Mouse (Mus musculus) CD8-positive naive resting alpha-beta T cell, adult 2 months (primary cell): ENCODE results near the gene Map2k6.

Experiments
- DNase-seq, 2 experiments: peaks; one replicate each; pipeline ENCODE4 v3.0.0; 2022; ENCODE audit warnings: low read depth in 2 of 2, low spot score in 2 of 2

Map2k6 gene

DNA sequence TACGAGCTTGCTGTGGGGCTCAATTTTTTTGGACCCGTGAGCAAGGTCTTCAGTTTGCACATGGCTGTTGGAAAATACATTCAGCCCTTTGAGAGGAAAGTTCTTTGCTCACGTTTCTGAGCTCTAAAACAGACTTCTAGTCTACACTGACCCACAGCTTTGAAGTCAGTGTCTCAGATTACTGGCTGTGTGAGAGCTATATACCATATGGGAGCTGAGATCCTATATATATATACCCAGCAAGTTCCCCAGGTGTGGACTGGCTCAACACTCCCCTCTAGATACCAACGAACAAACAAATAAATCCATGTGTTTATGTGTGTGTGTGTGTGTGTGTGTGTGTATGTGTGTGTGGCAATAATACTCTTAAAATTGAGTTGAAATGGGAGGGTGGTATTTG, 83.7 kb downstream of the Map2k6 start:
- no peak for DNase-seq

DNA sequence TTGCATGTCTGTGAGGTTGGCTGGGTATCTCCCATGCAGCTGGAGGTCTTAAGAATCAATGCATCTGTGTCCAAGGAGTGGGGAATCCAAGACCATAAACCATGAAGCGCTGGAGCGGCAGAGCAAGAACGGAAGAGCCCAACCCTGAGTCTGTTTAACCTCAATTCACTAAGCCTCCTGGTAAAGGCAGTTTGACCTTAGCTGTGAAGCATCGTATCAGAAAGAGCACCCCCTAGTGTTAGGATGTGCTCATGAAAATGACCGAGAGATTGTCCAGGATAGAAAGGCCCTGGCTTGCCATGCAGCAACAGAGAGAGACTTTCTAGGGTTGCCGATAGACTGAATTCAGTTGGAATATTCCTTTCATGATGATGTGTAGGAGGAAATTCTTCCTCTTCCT, 84.2 kb downstream of the Map2k6 start:
- peak; percentile 6 to 33 for DNase-seq

DNA sequence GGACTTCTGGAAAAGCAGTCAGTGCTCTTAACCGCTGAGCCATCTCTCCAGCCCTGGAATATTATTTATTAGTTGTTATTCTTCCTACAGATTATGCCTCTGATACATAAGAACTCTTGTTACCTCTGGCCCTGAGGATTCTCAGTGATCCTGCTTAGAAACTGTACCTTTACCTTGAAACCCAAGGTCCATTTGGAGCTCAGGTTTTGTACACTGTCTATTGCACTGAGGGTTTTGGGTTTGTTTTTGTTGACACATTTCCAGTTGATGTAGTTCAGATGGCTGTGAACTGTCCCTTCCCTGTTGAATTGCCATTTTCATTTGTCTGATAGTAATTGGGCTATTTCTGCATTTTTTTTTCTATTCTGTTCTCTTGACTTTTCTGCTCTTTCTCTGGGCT, 85.5 kb downstream of the Map2k6 start:
- no peak for DNase-seq

DNA sequence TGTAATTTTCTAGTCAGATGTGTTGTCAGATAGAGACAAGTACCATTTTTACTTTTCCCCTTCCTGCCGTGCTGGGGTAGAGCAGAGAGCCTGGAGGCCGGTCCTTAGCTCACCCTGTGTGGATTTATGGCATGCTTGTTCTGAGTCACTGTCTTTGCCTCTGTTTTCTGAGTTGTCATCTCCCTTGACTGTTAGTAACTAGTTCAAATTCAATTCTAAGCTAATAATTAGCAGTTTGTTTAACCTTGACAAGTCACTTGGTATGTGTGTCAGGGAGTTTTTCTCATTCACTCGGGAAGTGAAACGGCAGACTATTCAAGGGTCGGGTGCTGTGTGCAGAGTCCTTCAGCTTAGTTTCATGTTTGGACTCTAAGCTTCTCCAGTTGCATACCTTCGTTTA, 86.2 kb downstream of the Map2k6 start:
- DNase-seq, result no peak

DNA sequence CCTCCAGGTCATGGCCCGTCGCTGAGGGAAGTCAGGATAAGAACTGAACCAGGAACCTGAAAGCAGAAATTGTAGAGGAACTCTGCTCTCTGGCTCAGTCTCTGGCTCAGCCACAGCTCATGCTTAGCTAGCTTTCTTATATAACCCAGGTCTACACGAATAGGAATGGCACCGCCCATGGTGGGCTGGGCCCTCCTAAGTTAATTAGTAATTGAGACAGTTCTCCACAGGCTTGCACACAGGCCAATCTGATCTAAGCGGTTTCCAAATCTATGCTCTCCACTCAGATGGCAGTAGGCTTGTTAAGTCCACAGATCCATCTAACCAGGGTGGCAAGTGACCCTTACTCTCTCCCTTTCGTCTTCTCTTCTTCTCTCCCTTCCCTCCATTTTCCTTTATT, 88.9 kb downstream of the Map2k6 start:
- DNase-seq, result no peak

DNA sequence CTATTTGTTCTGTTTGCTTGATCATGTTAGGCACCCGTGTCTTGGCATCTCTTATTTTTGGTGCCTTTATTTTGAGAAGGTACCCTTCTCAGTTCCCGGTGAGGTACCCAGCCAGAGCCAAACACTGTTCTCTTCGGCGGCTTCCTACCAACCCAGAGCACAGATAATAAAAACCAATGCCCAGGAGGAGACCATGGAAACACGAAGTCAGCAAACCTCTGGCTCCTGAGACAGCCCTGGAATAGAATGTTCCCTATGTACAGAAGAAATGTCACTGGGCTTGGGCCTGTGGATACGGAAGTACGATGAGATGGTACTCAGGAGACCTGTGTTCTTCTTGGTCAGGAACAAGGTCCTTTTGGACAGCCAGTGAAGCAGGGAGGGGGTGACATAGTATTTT, 89.4 kb downstream of the Map2k6 start:
- no peak for DNase-seq

DNA sequence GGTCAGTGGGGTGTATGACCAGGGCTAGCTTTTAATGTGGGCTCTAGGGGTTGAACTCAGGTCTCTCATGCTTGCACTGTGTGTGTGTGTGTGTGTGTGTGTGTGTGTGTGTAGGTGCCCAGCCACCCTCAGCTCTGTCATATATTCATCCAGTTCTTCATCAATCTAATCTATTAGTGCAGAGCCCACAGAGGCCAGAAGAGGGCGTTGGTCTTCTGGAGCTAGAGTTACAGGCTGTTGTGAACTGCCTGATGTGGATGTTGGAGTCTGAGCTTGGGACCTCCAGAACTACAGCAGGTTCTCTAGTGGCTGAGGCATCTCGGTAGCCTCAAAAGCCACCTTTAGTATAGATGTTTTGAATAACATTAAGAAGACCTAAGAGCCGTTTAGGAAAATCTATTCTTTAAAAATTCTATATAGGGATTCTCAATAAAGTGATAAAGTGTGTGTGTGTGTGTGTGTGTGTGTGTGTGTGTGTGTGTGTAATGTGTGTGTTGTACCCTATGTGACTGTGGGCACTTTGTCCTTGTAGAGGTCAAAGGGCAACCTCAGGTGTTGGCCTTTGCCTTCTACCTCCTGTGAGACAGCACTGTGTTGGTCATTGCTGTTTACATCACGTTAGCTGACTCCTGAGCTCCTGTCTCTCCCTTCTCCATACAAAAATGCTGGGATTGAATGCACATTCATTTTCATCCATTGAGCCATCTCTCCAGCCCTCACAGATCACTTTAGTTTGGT, 96.6 kb downstream of the Map2k6 start:
- DNase-seq, result no peak

DNA sequence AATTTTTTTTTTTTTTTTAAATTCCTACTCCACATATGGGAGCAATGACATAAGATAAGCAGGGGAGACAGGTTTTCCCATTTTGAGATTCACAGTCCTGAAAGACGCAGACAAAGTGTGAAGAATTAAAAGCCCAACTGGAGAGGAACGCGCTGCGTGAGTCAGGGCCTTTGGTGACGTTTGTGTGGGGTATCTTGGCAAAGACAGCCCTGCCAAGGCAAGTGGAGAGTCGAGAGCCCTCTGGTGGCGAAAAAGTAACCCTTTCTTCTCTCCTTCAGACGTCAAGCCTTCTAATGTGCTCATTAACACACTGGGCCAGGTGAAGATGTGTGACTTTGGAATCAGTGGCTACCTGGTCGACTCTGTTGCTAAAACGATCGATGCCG, 97.1 kb downstream of the Map2k6 start:
- no peak for DNase-seq

DNA sequence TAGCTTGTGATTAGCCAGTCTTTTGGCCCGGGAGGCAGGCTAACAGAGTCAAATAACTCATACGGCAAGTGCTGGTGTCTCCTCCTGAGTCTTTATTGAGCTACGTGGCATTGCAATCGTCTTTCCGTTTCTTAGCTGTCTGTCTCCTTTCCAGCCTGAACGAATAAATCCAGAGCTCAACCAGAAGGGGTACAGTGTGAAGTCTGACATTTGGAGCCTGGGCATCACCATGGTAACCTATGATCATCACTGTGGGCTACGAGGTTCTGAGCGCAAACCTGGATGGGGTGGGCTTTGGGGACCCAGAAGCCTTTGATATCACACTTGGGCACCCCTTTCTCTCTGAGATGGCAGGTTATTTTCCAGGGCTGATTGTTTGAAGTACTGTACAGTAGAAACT, 98.8 kb downstream of the Map2k6 start:
- no peak for DNase-seq

DNA sequence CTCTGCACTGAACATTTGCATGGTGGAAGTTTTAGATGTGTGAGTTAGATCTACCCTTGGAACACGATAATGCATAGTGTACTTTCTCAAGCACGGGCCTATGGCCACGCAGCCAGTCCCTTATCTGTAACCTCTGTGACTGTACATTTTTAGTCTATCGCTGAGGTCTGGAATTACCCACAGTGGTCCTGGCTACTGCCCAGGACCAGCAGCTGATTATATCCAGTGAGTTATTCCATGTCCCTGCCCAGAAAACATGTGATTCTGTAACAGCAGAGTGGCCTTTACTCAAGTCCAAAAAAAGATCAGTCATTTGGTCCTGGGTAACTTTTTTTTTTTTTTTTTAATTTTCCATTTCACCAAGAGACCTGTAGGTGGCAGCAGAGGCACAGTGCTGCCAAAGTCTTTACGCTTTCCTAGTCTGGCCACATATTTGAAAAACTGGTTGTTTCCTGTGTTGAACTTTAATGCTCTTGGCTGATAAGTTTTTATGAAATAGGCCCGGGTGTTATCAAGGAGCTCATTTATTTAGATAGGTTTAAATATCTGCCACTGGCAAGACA, 99.8 kb downstream of the Map2k6 start:
- peak in 1 of 2 experiments; percentile 4 for DNase-seq

DNA sequence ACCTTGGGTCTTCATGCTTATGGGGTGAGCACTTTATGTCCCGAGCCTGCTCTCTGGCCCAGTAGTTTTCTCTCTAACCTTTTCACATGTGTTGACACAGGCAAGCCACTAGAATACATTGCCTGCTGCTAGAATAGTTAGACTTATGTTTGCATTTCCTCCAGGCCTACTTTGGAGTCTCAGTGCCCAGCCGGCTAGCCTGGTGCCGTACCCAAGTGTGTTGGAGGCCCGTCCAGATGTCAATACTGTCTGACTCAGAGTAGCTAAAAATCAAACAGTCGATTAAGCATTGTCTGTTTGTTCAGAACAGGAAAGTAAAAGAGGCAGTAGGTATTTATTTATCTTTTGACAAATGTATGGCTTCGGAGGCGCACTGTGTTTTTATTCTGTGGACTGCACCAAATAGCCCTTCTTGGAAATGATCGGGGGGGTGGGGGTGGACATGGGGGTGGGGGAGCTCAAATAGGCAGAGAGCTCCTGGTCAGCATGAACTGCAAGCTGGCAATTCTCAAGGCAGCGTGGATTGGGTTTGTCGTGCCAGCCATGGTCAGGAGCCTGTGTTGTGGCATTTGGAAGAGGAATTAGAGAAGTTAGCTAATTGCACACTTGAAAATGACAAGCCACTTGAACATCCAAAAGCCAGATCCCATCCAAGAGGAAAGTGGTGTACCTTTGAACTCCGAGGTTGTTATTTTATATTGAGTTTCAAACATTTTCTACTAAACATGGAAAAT, 104.2 kb downstream of the Map2k6 start:
- DNase-seq, result no peak

DNA sequence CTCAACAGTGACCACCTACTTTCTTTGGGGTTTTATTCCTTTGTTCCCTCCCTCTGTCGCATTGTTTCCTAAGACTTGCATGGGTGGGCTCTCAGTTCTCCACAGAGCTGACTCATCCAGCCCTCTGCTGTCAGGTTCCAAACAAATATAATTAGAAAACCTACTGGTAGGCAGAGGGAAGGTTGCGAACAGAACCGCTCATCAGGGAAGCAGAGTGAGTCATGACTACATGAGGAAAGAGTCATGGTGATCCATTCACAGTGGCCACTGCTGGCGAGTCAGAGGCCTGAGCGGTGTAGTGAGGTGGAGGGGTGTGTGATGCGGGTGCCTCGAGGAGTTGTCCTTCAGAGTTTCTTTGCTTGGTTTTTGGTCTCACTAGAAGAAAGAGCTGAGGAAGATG, 112.5 kb downstream of the Map2k6 start:
- no peak for DNase-seq

DNA sequence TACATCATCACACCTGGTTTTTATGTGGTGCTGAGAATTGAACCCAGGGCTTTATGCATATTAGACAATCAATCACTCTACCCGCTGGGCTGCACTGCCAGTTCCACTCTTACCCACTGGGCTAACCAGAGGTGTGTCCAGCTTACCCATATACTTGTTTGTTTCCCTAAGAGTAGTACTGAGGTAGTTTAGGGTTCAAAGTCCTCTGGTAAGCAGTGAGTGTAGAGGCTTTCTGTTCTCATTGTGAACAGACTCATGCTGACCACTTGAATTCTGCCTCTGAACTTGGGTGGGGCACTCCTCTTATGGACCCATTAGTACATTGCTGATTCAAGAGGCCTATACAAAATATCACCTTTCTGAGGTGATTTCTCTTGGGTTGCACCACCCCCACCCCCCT, 119.7 kb downstream of the Map2k6 start:
- DNase-seq, result no peak

DNA sequence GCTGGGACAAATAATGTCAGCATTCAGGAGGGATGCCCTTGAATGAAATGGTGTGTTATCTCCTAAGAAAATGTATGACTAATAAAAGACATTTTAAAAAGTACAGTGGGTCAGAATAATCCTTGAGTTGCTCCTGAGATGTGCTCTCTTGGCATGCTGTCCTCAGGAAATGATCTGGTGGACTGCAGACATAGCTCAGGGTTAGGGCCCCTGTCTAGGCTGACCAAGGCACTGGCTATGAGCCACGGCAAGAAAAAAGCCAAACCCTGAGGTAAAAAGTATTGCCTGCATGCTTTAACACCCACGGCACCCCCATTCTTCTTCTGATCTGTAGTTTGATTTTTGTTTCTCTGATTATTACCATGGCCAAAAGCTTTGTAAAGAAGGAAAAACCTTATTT, 124.0 kb downstream of the Map2k6 start:
- no peak for DNase-seq

DNA sequence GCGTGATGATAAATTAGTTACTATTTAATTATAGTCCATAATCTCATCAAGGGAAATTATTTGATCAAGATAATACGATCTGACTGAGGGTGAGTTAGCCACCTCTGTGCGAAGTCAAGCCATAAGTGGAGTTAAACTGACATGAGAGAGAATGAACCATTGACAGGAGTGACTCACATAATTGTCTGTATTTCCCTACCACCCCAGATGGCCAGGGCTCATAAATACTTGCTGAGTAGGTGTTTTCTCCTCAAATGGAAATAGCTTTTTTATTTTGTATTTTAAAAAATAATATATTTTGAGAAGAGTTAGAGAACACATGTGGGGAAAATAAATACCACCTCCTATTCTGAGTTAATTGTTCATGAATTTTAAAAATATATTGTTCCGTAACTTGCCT, 127.2 kb downstream of the Map2k6 start:
- no peak for DNase-seq

DNA sequence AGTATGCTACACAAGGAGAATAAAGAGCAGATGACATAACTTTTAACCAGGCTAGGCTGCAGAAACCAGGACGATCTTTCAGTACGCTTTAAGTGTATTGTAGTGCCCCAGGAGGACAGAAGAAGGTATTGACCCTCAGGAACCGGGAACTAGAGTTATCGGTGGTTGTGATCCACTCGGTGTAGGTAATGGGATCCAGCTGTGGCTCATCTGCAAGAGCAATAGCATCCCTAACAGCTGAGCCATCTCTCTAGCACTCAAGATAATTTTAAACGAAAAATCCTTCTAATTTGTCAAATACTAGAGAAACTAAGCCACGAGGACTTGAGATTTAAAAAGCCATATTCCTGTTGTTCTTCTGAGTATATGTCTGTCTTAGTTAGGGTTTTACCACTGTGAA, 132.2 kb downstream of the Map2k6 start:
- DNase-seq, result no peak

DNA sequence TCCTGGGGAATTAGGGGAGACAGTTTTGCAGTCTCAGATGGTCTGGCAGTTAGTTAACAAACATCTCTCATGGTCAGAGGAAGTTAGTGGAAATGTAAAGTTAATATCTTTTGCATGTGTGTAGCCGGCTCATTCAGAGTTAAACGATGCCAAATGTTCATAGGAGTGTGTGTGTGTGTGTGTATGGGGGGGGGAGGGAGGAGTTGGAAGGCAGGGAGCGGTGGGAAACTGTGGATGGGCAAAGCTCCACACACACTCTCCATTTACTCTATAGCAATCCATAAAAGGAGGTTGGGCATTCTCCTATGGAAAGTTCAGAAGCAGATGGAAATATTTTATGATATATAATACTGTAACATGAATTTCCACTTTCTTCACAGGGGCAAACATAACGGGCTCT, 135.9 kb downstream of the Map2k6 start:
- no peak for DNase-seq

DNA sequence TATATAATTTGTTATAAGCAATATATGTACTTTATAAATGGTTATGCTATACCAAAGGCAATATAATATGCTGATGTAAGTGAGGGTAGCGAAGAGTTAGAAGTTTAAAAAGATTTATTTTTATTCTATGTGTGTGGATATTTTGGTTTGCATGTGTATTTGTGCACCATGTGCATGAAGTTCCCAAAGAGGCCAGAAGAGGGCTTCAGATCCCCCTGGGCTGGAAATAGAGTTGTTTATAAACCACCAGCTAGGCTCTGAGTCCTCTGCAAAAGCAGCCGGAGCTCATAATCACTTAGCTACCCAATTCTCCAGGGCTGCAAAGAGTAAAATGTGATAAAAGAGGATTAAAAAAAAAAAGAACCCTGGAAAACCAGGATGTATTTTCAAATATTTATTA, 137.6 kb downstream of the Map2k6 start:
- DNase-seq, result no peak

DNA sequence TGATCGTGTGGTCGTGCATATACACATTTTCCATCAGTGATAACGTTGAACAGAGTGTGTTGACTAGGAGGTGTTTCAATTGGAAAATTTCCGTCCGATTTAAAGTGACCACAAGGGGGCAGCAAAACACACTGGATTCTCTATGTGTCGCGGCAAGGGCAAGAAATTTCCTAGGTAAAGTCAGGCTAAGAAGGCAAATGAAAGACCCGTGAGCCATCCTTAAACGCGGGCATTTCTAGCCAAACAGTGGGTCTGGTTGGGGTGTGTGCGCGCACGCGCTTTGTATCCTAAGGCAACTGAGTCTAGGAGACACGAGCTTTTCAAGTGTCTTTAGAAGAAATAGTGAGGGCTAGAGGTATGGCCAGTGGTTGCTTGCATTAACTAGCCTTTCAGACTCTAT, 138.7 kb downstream of the Map2k6 start:
- peak; percentile 15 to 52 for DNase-seq

DNA sequence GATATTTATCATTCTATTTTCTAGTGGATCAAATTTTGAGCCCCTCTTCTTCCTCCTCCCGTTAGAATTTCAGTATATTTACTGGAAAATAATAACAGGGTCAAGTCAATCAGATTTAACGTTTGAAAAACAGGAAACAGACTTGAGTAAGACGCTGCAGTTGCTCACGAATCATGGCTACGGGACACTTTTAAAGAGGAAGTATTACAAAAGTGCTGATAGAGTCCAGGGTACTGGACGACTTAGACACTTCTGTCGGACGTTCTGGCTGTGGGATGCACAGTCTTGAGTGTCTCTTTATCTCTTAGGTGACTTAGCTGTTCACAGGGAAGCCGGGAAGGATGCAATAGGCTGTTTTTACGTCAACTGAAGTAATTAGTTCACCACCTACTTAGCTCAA, 139.3 kb downstream of the Map2k6 start:
- DNase-seq, result no peak

DNA sequence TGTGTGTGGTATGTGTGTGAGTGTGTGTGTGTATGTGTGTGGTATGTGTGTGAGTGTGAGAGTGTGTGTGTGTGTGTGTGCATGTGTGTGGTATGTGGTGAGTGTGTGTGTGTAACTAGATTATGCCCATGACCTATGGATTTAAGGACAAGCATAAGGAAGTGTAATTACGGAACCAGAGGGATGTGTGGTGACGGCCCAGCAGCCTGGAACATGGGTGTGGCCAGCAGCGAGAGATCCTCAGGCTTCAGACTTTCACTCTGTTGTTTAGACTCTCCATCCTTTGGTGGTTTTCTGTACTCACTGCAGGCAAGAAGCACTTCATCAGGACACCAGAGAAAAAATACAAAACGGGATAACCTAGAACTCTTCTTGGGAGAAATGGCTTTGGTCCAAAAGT, 143.0 kb downstream of the Map2k6 start:
- DNase-seq, result no peak

DNA sequence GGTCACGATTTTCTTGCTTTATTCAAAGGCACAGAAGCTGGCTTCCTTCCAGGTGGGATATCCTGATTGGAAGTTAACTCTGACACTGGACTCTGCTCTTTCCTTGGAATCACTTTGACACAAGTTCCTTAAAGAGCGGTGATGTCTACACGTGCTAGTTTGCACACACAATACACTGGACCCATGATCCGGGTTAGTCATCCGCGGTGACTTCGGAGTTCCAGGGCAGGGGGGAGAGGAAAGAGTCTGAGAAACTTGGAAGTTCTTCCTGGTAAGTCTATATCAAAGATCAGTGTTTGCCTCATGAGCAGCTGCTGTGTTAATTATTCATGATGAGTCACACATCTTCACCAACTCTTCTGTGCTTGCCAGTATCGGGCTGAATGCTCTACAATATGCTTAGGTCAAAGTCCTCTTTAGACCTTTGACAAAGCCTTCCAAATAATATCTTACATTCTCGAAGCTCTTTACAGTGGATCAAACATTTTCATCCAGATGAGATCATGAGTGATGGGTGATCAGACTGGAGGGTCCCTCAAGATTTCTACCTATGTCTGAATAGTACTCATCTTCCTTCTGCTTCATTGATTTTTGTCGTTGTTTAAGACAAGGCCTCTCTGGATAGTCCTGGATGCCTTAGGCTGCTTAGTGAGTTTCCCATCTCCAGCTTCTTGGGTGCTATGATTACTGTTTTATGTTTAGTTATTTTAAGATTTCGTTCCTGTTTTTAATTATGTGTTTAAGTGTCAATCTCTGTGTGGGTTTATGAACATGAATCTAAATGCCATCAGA, 145.7 kb downstream of the Map2k6 start:
- no peak for DNase-seq
